Mouse (Mus musculus): ENCODE measurements around the gene Rcan2.

The Rcan2 gene

DNA sequence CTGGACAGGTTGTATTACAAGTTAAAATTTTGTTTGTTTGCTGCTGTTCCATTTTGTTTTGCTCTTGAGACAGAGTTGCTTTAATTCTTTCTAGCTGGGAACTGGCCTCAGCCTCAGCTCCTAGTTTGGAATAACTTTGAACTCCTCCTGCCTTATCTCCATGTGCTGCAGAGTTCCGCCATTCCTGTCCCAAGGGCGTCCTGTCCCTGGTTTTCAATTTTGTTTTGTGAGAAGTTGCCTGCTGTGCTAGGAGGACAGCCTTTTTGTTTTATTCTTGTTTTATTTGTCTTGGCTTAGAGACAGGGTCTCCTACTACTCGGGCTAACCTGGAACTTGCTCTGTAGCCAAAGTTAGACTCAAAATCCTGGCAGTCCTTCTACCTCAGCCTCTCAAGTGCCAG, 26.1 kb downstream of the Rcan2 start:
- no peak for DNase-seq

DNA sequence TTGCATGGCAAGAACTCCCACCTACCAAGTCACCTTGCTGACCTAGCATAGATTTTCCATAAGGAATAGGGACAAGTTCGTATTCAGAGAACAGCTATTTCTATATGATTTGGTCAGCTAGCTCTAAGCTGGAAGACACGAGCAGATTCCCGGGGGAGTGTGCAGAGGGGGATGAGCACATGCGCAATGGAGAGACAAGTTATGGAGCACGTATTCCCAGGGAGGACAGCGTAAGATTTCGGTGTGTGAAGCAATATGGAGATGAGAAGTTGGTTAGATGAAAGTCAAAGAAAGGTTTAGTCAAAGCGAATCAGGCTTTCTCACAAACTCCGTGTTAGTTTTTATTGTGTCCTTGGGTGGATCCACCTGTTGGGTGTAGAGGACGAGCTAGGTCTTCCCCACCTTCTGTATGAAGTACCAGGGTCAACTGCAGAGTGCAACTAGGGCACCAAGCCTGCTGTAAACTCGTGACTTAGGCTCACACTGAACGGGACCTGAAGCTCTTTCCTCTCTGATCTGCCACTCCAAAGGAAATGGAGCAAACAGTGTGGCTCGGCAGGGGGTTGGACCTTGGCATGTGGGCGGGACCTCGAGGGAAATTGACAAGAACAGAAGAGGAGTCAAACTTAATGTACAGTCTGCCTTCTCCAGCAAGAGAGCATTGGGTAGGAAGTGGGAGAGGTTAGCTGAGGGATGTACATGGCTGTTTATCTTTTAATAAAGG, 31.4 kb downstream of the Rcan2 start:
- no peak for DNase-seq

DNA sequence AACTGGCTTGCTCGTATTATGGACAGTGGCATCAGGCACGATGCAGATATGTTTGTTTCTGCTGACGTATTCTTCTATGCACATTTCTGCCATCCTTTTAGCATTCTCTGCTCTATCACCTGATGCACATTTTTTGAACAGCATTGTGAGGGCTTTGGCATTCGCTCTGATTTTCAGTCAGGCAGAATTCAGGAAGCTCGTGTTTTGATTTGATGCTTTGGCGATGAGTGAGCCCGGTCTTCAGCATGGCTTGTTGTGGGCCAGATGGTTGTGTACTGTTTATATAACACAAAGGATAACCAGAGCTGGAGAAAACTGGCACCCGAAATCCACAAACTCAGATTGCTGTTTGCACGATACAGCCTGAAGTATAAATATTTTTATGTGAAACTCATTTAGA, 39.1 kb downstream of the Rcan2 start:
- DNase-seq = no peak

DNA sequence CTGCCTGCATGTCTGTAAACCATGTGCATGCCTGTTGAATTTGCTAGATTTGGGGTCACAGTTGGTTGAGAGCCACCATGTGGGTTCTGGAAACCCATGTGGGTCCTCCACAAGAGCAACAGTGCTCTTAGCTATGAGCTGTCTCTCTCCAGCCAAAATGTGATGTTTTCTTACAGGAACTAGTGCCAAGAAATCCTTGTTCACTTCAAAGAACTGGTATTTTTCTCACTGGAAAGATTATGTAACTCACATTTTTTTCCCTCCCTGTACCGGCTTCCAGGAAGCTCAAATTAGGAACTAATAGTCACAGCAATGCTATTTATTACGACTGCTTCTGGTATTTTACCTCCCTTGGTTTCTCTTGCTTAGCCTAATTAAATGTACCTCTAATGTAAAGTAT, 45.6 kb downstream of the Rcan2 start:
- no peak for DNase-seq

DNA sequence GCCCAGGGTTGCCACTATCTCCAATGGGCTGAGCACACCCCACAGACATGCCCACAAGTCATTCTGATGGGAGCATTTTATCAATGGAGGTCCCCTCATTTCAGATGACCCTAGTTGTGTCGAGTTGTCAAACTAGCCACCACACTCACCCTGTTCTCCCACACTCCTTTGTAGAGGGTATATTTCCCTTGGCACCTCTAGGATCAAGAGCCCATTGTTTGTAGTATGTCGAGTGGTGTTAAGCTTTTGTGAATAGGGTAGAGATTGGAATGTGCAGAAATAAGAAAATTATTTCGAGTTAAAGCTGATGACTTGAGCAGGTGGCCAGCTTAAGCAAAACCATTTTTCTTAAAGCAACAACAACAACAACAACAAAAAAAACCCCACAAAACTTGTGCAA, 47.8 kb downstream of the Rcan2 start:
- DNase-seq = no peak

DNA sequence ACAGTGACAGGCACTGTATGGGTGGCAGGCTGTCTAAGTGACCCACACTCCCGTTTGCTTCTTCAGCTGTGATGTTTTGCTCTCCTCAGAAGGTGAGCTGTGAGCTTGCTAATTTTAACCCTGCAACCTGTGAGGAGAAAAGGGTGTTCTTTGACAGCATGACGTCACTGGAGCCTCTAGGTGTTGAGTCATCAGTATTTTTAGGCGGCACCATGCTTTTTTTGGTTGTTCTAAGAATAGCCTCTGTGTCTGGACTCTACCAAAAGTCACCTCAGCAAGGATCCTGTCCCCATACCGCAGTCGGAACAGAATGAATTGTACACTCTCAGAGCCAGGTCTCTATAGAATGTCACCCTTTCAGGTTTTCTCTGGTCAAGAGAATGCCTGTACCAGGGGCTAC, 54.0 kb downstream of the Rcan2 start:
- DNase-seq = no peak

DNA sequence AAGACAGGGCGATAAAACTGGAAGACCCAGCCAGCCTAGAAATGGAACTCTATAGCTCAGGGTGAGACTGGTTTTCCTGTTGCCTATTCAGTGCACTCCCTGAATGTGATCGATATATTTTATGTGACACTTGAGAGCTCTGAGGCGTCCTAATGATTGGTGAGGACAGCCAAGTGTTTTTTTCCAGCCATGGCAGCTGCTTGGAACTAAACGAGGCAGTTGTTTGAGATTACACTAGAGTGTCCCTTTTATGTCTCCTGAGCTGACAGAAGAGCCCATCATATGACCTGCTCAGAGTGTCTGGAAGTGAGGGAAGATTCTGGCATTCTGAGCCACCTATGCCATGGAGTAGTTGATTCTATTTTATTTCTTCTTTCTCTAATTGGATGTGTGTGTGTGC, 54.9 kb downstream of the Rcan2 start:
- DNase-seq = no peak

DNA sequence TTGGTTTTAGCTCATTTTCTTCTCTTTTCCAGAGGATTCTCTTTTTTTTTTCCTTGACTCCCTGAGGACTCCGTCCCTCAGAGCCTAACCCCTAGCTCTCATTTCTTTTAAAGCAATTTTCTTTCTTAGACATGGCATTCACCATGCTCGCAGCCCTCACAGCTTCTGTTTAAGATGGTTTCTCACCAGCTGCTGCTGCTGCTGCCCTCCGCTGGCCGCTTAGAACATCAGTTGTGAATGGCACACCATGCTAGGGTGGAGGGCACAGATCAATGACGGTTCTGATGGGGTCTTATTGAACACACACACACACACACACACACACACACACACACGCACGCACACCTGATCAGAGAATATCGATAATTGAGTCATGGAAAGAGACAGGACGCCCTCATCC, 67.7 kb downstream of the Rcan2 start:
- no peak for DNase-seq

DNA sequence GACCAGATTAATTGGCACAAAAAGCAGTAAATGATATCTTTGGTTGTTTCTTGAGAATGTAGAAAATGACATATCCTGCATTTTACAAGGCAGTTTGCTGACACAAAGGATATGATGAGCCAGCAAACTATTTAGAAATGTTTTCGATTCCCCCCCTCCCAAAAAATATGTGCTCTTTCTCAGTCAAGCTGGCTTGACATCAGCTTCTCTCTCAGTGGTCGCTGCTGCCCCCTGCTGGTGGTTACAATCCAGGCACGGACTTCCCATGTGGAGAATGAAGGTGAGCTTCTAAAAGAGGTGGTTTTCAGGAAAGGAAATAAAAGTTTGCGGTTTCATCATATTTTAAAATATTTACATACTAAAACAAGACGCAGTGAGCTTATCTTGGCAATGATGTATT, 68.5 kb downstream of the Rcan2 start:
- peak; percentile 61 for DNase-seq

DNA sequence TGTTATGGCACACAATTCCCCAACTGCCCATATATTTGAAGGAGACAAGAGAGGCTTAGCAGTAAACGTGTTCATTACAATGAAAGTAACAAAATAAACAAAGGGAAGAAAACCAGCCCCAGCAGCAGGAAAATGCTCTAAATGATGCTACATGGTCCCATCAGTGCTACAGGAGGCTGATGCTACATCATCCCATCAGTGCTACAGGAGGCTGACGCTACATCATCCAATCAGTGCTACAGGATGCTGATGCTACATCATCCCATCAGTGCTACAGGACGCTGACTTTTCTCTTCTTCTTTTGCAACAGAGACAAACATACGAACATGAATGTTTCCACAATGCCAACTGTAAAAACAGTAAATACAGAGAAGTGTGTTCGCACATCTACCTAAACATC, 73.3 kb downstream of the Rcan2 start:
- no peak for DNase-seq

DNA sequence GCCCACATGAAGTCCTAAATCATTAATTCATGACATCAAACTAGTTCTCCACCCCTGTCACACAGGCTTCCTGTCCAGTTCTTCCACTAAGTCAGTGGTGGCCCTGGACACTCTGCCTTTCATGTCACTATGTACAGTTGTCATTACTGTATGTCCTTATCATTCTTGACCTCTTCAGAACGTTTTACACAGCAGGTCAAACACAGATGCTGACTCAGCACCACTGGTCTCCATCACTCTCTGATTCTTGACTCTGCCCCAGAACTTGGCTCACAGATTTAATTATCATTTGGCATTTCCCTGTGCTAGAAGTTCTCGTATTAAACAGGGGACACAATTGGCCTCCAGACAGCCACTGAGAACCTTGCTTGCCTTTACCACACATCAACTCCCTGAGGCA, 76.3 kb downstream of the Rcan2 start:
- DNase-seq = no peak

DNA sequence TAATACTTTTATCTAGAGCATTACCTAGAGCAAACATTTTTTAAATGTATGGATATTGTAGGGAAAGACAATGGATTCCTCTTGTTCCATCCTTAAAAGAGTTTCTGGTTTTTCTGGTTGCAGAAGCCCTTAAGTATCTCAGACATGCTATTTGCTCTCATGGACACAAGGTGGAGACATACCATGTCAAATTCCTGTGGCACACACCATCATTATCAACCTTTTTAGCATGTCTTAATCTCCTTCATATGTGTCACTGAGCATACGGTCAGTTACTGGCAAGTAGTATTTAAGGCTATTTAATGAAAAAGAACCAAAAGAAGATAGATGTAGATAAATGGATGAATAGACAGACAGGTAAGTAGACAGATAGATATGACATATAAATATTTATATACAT, 81.9 kb downstream of the Rcan2 start:
- DNase-seq = no peak

DNA sequence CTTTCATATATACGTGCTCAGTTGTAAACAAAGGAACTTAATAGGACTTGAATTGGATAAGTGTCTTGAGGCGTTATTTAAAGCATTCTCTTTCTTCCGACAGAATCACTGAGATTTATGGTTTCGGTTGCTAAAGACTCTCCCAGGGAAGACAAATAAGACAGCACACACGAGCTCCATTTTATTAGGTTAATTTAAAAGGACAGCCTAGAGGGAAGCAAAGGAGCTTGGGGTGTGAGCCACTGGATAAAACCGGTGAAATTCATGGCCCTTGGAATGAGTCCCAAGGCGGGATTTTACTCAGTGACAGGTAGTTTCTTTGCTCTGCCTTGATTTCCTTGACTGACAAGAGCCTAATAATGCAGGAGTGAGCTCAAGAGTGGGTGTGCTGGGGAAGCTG, 85.1 kb downstream of the Rcan2 start:
- DNase-seq = no peak

DNA sequence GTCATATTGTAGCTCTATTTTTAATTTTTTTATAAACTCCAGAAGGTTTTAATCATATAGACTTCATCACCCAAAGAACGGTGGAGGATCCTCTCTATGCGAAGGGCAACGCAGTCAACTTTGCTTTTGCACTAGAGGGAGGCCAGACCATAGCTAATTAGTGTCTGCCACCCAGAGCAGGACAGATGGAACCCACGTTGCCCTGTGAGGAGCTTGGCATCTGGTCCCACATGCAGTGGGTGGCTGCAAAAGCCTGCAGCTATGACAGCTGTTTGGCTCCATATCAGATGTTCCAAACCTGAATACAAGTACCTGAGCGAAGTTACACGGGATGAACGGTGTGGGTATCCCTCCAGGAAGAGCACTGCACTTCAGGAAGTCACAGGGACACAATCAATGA, 86.8 kb downstream of the Rcan2 start:
- DNase-seq = no peak

DNA sequence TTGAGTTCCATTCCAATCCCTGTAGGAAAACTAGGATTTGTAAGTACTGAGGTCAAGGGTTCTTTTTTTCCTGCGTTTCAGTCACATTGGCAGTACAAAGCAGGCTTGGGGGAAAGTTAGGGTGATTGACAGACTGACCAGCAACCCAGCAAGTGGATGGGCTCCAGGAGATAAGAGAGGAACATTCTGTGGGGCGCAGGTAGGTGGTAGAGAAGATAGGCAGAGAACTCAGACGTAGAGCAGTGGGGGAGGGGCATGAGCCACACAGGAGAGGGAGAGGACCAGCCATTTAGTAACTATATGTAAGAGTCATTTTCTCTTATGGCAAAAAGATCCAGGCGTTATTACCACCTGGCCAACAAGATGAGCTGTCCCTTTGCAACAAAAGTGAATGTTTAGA, 96.2 kb downstream of the Rcan2 start:
- DNase-seq = no peak

DNA sequence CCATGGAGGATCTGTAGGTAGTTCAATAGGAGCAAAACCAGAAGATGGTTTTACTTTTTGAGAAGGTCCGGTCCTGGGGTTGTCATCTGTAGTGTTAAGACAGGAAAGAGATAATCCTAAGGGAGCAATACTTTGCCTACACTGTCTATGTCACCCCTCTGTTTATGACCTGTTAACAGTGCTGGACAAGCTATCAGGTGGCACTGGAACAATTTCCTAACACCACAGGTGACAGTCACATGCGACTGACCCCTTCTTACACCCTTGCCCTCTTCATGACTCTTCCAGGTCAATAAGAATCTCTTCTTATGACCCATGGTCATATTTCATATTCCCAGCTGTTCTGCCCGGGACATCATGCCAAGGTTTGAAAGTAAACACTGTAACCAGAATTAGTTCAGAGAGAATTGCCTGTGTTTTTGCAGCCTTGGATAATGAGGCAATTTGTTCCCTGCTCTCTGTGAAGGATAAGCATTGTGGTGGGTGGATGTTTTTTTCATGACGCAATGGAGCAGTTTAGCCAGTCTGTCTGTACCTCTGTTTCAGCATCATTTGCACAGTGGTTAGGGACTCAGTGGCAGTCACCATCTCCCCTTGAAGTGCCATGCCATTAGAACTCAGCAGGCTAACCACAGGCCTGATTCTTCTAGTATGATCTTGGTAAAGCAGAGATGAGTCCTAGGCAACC, 98.4 kb downstream of the Rcan2 start:
- no peak for DNase-seq

DNA sequence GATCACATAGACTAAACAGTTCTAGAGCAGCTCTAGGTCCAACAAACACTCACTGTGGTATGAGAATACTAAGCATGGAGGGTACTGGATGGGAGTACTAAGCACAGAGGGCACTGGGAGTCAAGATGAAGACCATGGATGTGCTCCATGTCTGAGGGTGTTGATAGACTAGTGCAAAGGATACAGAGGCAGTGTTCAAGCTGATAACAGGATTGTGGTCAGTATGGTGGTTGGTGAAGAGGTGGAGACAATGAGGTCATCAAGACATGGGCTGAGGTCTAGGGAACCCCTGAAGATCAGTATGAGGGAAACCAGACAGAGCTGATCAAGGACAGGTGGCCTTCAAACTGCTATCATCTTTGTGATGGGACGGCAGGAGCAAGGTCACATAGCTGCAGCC, 99.0 kb downstream of the Rcan2 start:
- no peak for DNase-seq

DNA sequence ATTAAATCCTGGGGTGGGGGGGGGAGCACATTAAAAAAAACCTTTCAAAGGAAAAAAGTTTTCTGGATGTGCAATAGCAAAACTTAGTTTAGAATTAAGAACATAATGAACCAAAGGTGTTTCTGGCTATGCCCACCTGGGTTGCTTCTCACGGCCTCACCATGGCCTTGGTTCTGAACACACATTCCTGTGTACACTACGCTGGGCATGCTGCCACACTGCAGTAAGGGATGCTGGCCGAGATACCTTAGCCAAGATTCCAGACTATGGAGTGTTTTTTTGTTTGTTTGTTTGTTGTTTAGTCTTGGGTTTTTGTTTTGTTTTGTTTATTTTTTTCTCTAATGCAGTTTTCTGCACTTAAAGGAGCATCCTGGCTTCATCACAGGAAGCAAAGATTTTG, 100.3 kb downstream of the Rcan2 start:
- DNase-seq = no peak

DNA sequence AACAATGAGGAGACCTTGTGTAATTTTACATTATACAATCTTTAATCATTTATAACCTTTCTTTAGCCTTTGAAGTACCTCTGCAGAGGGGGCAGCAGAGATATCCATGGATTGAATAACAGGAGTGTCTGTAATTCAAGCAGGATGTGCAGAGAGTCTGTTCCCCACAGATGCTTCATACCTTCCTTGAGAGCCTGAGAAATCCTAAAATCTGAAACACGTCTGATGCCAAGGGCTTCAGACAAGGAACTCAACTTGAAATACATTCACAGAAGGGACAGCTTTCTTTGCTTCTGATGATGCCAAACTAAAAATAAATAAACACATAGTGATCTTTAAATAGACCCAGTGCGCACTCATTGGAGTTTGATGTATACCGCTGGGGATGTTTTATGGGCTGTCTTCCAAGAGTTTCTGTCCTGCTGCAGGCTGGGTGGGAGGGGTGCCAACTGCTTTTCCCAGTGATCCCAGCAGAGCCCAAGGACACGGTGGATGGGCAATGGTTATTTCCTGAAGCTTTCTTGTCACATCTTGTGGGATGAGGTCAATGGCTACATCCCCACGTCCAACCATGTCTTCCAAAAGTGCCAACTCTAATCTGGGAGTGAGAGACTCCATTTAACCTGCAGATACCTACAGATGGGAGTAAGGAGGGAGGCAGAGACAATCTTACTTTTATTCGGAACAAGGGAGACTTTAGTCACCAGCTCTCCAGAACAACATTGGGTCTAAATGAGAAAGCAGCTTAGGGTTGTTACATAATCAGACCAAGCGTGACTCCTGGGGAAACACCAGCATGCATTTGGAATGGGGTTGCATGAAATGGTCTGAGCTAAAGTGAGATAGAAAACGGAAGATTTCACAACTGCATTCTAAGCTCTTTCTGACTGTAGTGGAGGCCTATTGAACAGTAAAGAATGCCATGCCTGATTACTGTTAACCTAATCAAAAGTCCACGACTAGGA, 102.9 kb downstream of the Rcan2 start:
- no peak for DNase-seq

DNA sequence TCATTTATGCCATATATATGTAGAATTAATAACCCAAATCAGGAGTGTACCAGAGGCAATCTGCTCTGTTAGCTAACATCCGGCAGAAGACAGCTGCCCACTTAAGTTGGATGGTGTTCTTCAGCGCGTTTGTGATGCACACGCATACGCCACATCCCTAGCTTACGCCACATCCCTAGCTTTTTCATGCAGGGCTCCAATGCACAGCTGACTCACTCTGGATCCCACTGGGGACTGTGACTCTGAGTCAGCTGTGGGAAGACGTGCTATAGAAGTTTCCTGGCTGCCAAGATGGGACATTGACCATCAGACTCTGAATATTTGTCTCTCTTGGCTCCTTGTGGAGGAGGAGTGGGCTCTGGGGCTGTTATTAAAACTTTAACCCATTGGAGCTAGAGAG, 103.7 kb downstream of the Rcan2 start:
- peak; percentile 38 for DNase-seq

DNA sequence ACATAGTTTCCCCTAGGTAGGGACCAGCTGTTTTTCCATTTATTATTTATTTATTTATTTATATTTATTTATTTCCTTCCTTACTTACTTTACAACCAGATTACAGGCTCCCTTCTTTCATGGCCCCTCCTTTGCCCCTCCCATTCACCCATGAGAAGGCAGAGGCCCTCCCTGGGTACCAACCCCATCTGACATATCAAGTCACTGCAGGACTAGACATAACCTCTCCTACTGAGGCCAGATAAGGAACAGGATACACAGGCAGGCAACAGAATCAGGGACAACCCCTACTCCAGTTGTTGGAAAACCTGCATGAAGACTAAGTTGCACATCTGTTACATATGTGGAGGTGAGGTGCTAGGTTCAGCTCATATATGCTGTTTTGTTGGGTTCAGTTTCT, 105.6 kb downstream of the Rcan2 start:
- DNase-seq = no peak

DNA sequence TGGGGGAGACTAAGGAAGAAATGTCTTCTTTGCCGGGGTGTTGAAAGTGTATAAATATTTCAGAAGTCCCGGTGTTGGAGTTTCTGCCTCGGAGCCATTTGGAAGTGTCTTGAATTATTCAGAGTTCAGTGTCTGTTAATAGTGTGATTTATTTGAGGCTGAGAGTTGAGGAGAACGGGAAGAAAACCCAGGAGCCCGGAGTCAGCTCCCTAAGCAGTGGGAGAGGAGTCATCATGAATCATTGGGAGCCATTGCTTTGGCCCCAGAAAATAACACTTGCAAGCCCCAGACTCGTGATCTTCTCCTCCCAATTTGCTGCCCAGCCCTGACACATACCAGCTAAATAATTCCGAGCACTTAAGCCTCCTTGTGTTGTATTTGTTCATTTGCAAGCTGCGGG, 115.0 kb downstream of the Rcan2 start:
- DNase-seq = no peak

DNA sequence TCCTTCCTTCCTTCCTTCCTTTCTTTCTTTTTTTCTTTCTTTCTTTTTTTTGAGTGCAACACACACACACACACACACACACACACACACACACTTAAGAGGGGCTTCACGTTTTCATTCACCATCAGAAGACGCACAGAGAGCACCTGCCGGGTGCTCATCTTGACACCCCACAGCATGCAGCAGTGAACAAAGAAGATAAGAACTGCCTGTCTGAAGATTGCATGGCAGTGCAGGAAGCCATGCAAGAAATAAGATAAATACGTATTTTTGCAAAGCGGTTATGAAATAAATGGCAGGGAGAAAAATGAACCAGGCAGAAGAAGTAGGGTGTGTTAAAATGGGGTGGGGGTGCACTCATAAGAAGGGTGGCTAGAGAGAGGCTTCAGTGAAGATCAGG, 116.0 kb downstream of the Rcan2 start:
- DNase-seq = no peak

DNA sequence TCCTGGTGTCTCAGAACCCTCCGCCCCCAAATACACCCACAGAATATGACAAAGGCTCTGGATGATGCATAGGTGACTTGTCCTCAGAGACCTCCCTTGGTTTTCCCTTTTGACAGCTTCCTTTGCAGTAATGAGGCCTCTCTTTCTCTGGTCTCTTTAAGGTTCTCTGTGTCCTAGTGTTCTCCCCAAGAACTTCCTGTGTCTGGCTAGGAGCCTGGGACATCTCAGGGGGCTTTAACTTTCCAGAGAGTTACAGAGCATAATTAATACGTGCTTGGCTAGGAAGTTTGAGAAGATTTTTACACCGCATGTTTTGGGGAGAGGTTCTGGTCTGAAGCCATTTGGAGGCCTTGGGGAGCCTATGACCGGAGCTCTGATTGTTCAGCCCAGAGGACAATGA, 128.7 kb downstream of the Rcan2 start:
- DNase-seq = no peak
